Comparison of ENCODE assay signal across 12 mouse cellular contexts in genomic region chr5:117844611-117845010, GRCm38 (mm10).
DNase-seq lines count a peak whose midpoint lies in the region; ATAC-seq and TF ChIP-seq lines count a peak whose summit lies in the region.
"Had no signal": no experiment of that assay in that cellular context is flagged by ENCODE, and none has a peak within 500 bp of the region (broad histone marks: within the 10 kb centered on the region; RNA-seq: fewer than 3 reads in every experiment).

No protein-coding gene starts in this region.

- no peaks in the 10 kb centered on the region for H3K4me1 ChIP-seq in thymus, adult 2 months (replicated peaks; ENCODE audit: control insufficient read depth, insufficient read depth, low read length)
- H3K4me1 ChIP-seq in embryonic facial prominence, embryonic 11.5 days (ENCODE audit: control insufficient read depth, insufficient read depth, low read length) = no peaks in the 10 kb centered on the region; the same call in 1 of the 2 replicates
- H3K4me1 ChIP-seq: heart, embryonic 15.5 days had no signal

- no peak overlapping the region for H3K4me2 ChIP-seq in embryonic facial prominence, embryonic 11.5 days (ENCODE audit: low read depth, low read length)
- H3K4me2 ChIP-seq: heart, embryonic 15.5 days; intestine, embryonic 15.5 days; liver, embryonic 11.5 days; midbrain, embryonic 12.5 days had no signal

- H3K27ac ChIP-seq in thymus, adult 2 months (ENCODE audit: control insufficient read depth, insufficient read depth, low read length) = no peak overlapping the region
- H3K27ac ChIP-seq in embryonic facial prominence, embryonic 11.5 days (replicated peaks; ENCODE audit: low read depth, low read length) = no peak overlapping the region
- H3K27ac ChIP-seq: heart, embryonic 15.5 days; intestine, embryonic 15.5 days; midbrain, embryonic 12.5 days had no signal

- WGBS in thymus, adult 2 months = 22% methylated on average over 1 of the region's 1 CpGs
- 10% methylated on average over 1 of the region's 1 CpGs for WGBS in embryonic facial prominence, embryonic 11.5 days

- no peaks in the 10 kb centered on the region; the same call in 1 of the 2 replicates for H3K27me3 ChIP-seq in thymus, adult 2 months (ENCODE audit: control insufficient read depth, insufficient read depth, low read length)
- peaks cover 35% of the 10 kb centered on the region for H3K27me3 ChIP-seq in embryonic facial prominence, embryonic 11.5 days (ENCODE audit: control insufficient read depth, insufficient read depth, low read length)

- no peaks in the 10 kb centered on the region for H3K36me3 ChIP-seq in thymus, adult 2 months (ENCODE audit: control insufficient read depth, insufficient read depth, low read length)
- H3K36me3 ChIP-seq in embryonic facial prominence, embryonic 11.5 days (replicated peaks; ENCODE audit: control insufficient read depth, insufficient read depth, low read depth, low read length) = no peaks in the 10 kb centered on the region
- H3K36me3 ChIP-seq: heart, embryonic 15.5 days; intestine, embryonic 15.5 days; midbrain, embryonic 12.5 days had no signal

- H3K9ac ChIP-seq in embryonic facial prominence, embryonic 11.5 days (replicated peaks; ENCODE audit: low read length) = no peak overlapping the region
- H3K9ac ChIP-seq: heart, embryonic 15.5 days; intestine, embryonic 15.5 days; midbrain, embryonic 12.5 days had no signal

- no peak for TF ChIP-seq CTCF in thymus, adult 2 months (IDR thresholded peaks at IDR 0.05; ENCODE audit: borderline replicate concordance, control insufficient read depth, extremely low read depth, insufficient read depth, low read length, poor library complexity)

- peak; percentile 42 for DNase-seq in heart, postnatal 4 days
- no peak for DNase-seq in heart, adult 18-20 months
- peak; percentile 19 for DNase-seq in thymus, postnatal 4 days
- DNase-seq in thymus, adult 2 months = no peak
- DNase-seq in embryonic facial prominence, embryonic 11.5 days (ENCODE audit: low spot score) = peak; percentile 81
- peak; percentile 25 for DNase-seq in retina, postnatal 1 day
- no peak for DNase-seq in right cerebral cortex, adult 18-20 months
- DNase-seq in layer of hippocampus, postnatal 10 days (ENCODE audit: low spot score in 2 of 2) = no peak

- no peak for TF ChIP-seq POLR2A in thymus, adult 2 months (IDR thresholded peaks at IDR 0.05; ENCODE audit: control insufficient read depth, extremely low read depth, insufficient read depth, low read length, poor library complexity)

- no peak overlapping the region for H3K4me3 ChIP-seq in thymus, adult 2 months (ENCODE audit: control insufficient read depth, insufficient read depth, low read length)
- H3K4me3 ChIP-seq in embryonic facial prominence, embryonic 11.5 days (ENCODE audit: low read depth, low read length) = no peak overlapping the region
- H3K4me3 ChIP-seq: heart, embryonic 15.5 days; intestine, embryonic 15.5 days; midbrain, embryonic 12.5 days had no signal

- H3K9me3 ChIP-seq in embryonic facial prominence, embryonic 11.5 days (replicated peaks; ENCODE audit: control insufficient read depth, low read length) = no peaks in the 10 kb centered on the region
- H3K9me3 ChIP-seq: heart, embryonic 15.5 days; intestine, embryonic 15.5 days; midbrain, embryonic 12.5 days had no signal

- no peak for ATAC-seq in embryonic facial prominence, embryonic 11.5 days (replicated peaks; ENCODE audit: insufficient number of reproducible peaks, low FRiP score, low TSS enrichment, low read depth)
- ATAC-seq: intestine, embryonic 15.5 days had no signal

Comparison
In these comparisons a context has a peak if more than half of its experiments do, and no peak if none do; other contexts are left out.
1. DNase-seq: peak in heart, postnatal 4 days (single experiment), thymus, postnatal 4 days (single experiment), embryonic facial prominence, embryonic 11.5 days (single experiment) and retina, postnatal 1 day (single experiment); none in heart, adult 18-20 months (0 of 2), thymus, adult 2 months (single experiment), right cerebral cortex, adult 18-20 months (single experiment) and layer of hippocampus, postnatal 10 days (0 of 2).